Mouse (Mus musculus) intestine, embryonic 16.5 days (tissue): ENCODE measurements around the gene Tnrc6b. TPM values are rescaled to one million over a fixed set of nuclear protein-coding genes. Genes with fewer than 3 reads are reported as not detected.

Source experiments
- ATAC-seq: fragments of 200-750 bp; cut with Nextera tagmentation; 2 replicates; pipeline ENCODE4 v1.8.0; 2017; ENCODE audit warnings: moderate TSS enrichment, moderate library complexity
- H3K27ac ChIP-seq: fragments of 300-500 bp; sonication (generic); 2 replicates; pipeline ENCODE4 v1.5.1; 2014; ENCODE audit warnings: mild to moderate bottlenecking, low read length
- H3K27me3 ChIP-seq: fragments of 300-500 bp; sonication (generic); replicated peaks from 2 replicates; pipeline ENCODE4 v1.6.1; 2014; ENCODE audit warnings: low read length, control low read depth, mixed read lengths; ENCODE audit not compliant: control insufficient read depth, insufficient read depth
- H3K36me3 ChIP-seq: fragments of 300-500 bp; sonication (generic); 2 replicates; pipeline ENCODE4 v1.6.1; 2014; ENCODE audit warnings: low read length, control low read depth; ENCODE audit not compliant: control insufficient read depth, insufficient read depth
- H3K4me1 ChIP-seq: fragments of 300-500 bp; sonication (generic); 2 replicates; pipeline ENCODE4 v1.6.1; 2014; ENCODE audit warnings: low read length, control low read depth, mixed read lengths; ENCODE audit not compliant: control insufficient read depth, insufficient read depth
- H3K4me2 ChIP-seq: fragments of 300-500 bp; sonication (generic); 2 replicates; pipeline ENCODE4 v1.6.1; 2014; ENCODE audit warnings: low read depth, low read length, control low read depth
- H3K4me3 ChIP-seq: fragments of 300-500 bp; sonication (generic); 2 replicates; pipeline ENCODE4 v1.5.1; 2014; ENCODE audit warnings: mild to moderate bottlenecking, low read length
- H3K9ac ChIP-seq: fragments of 300-500 bp; sonication (generic); 2 replicates; pipeline ENCODE4 v1.6.1; 2014; ENCODE audit warnings: low read depth, low read length
- H3K9me3 ChIP-seq: fragments of 300-500 bp; sonication (generic); 2 replicates; pipeline ENCODE4 v1.6.1; 2016; ENCODE audit warnings: low read length, control low read depth; ENCODE audit not compliant: control insufficient read depth
- WGBS: fragments of 180-500 bp; shearing (Covaris S2); extraction: QIAGEN DNeasy Blood & Tissue Kit; methylation state at CpG from one replicate; pipeline ENCODE4 v1.1.7; 2014; 5-methylcytosine and 5-hydroxymethylcytosine counted together
- polyA plus RNA-seq: library from polyadenylated mRNA; unstranded; fragments of >200 nt; fragmentation: Nextera tagmentation; extraction: Ambion mirVana; gene quantifications from 2 replicates; pipeline ENCODE4 v1.2.1, GENCODE M21; 2015

The Tnrc6b gene
- polyA plus RNA-seq, 1 experiment from 2014 or later: 18.0 TPM

- Histone ChIP-seq H3K4me1 (peaks cover 5% of the 10 kb centered on the region; the same call in 1 of the 2 replicates), H3K9me3 (no peaks in the 10 kb centered on the region), H3K27ac (no peak overlapping the region), H3K36me3 (no peaks in the 10 kb centered on the region), H3K9ac (no peak overlapping the region), H3K4me2 (no peak overlapping the region), H3K27me3 (no peaks in the 10 kb centered on the region), H3K4me3 (no peak overlapping the region)
- WGBS: 79% methylated on average over 3 of the region's 3 CpGs
- ATAC-seq: peak; percentile 84
Measured at GRCm38 (mm10) chr15:80742991-80743474, 31.9 kb downstream of the Tnrc6b start.

- no peak overlapping the region for H3K4me3 ChIP-seq
- ATAC-seq: no peak
- 84% methylated on average over 7 of the region's 7 CpGs for WGBS
Measured at GRCm38 (mm10) chr15:80743606-80744005, 32.5 kb downstream of the Tnrc6b start.

GRCm38 (mm10) chr15:80744667-80745422 lies 33.7 kb downstream of the Tnrc6b start:
- H3K4me3 ChIP-seq: no peak overlapping the region
- WGBS: 83% methylated on average over 3 of the region's 3 CpGs
- no peaks in the 10 kb centered on the region for H3K36me3 ChIP-seq
- no peak for ATAC-seq
- H3K9ac ChIP-seq: no peak overlapping the region
- H3K27ac ChIP-seq: no peak overlapping the region
- no peaks in the 10 kb centered on the region for H3K27me3 ChIP-seq
- H3K4me1 ChIP-seq: peaks cover 3% of the 10 kb centered on the region; the same call in 1 of the 2 replicates
- H3K9me3 ChIP-seq: no peaks in the 10 kb centered on the region
- no peak overlapping the region for H3K4me2 ChIP-seq

More at GRCm38 (mm10) chr15:80743606-80744005, 32.5 kb downstream of the Tnrc6b start:
- Histone ChIP-seq H3K36me3 (no peaks in the 10 kb centered on the region), H3K27me3 (no peaks in the 10 kb centered on the region), H3K4me1 (peaks cover 5% of the 10 kb centered on the region; the same call in 1 of the 2 replicates), H3K4me2 (no peak overlapping the region), H3K27ac (no peak overlapping the region), H3K9me3 (no peaks in the 10 kb centered on the region), H3K9ac (no peak overlapping the region)

- Histone ChIP-seq H3K27ac (no peak overlapping the region), H3K27me3 (no peaks in the 10 kb centered on the region), H3K36me3 (no peaks in the 10 kb centered on the region), H3K4me2 (no peak overlapping the region), H3K9ac (no peak overlapping the region), H3K4me1 (no peaks in the 10 kb centered on the region), H3K4me3 (no peak overlapping the region), H3K9me3 (no peaks in the 10 kb centered on the region)
- no peak for ATAC-seq
- 69% methylated on average over 5 of the region's 5 CpGs for WGBS
Measured at GRCm38 (mm10) chr15:80748979-80749378, 37.9 kb downstream of the Tnrc6b start.

GRCm38 (mm10) chr15:80753351-80753750 lies 42.2 kb downstream of the Tnrc6b start:
- H3K4me3 ChIP-seq: no peak overlapping the region
- H3K9ac ChIP-seq: no peak overlapping the region
- H3K9me3 ChIP-seq: no peaks in the 10 kb centered on the region
- no peak overlapping the region for H3K27ac ChIP-seq
- WGBS: 68% methylated on average over 6 of the region's 6 CpGs
- no peaks in the 10 kb centered on the region for H3K36me3 ChIP-seq
- H3K4me2 ChIP-seq: no peak overlapping the region
- ATAC-seq: no peak
- H3K4me1 ChIP-seq: no peaks in the 10 kb centered on the region
- no peaks in the 10 kb centered on the region for H3K27me3 ChIP-seq

GRCm38 (mm10) chr15:80754103-80754502 lies 43.0 kb downstream of the Tnrc6b start:
- Histone ChIP-seq H3K4me2 (no peak overlapping the region), H3K27ac (no peak overlapping the region), H3K4me3 (no peak overlapping the region), H3K27me3 (no peaks in the 10 kb centered on the region), H3K4me1 (no peaks in the 10 kb centered on the region), H3K36me3 (no peaks in the 10 kb centered on the region), H3K9ac (no peak overlapping the region), H3K9me3 (no peaks in the 10 kb centered on the region)
- WGBS: 88% methylated on average over 1 of the region's 1 CpGs
- ATAC-seq: no peak

- H3K4me3 ChIP-seq: no peak overlapping the region
- no peak overlapping the region for H3K4me2 ChIP-seq
- H3K9me3 ChIP-seq: no peaks in the 10 kb centered on the region
- no peak overlapping the region for H3K27ac ChIP-seq
- no peak overlapping the region for H3K9ac ChIP-seq
- no peaks in the 10 kb centered on the region for H3K27me3 ChIP-seq
- H3K36me3 ChIP-seq: no peaks in the 10 kb centered on the region
- H3K4me1 ChIP-seq: no peaks in the 10 kb centered on the region
- 88% methylated on average over 9 of the region's 9 CpGs for WGBS
- no peak for ATAC-seq
Measured at GRCm38 (mm10) chr15:80759451-80759850, 48.3 kb downstream of the Tnrc6b start.

- Histone ChIP-seq H3K4me3 (no peak overlapping the region), H3K9ac (no peak overlapping the region), H3K36me3 (no peaks in the 10 kb centered on the region), H3K27me3 (no peaks in the 10 kb centered on the region), H3K27ac (no peak overlapping the region), H3K4me1 (no peaks in the 10 kb centered on the region), H3K4me2 (no peak overlapping the region), H3K9me3 (no peaks in the 10 kb centered on the region)
- 85% methylated on average over 3 of the region's 3 CpGs for WGBS
- ATAC-seq: no peak
Measured at GRCm38 (mm10) chr15:80760504-80760903, 49.4 kb downstream of the Tnrc6b start.

GRCm38 (mm10) chr15:80760935-80761334 lies 49.8 kb downstream of the Tnrc6b start:
- no peaks in the 10 kb centered on the region for H3K27me3 ChIP-seq
- no peak overlapping the region for H3K9ac ChIP-seq
- no peaks in the 10 kb centered on the region for H3K9me3 ChIP-seq
- H3K27ac ChIP-seq: no peak overlapping the region
- ATAC-seq: peak; percentile 91
- H3K4me1 ChIP-seq: no peaks in the 10 kb centered on the region
- H3K4me3 ChIP-seq: no peak overlapping the region
- 60% methylated on average over 8 of the region's 8 CpGs for WGBS
- no peaks in the 10 kb centered on the region for H3K36me3 ChIP-seq
- H3K4me2 ChIP-seq: no peak overlapping the region
